Mouse (Mus musculus) spleen, adult 18-20 months (tissue): ENCODE measurements around the gene Cc2d1a.

Experiments used
- DNase-seq, 2 experiments: peaks; one replicate each; pipeline ENCODE4 v3.0.0; 2022; ENCODE audit warnings: mixed read lengths in 2 of 2

Cc2d1a gene

DNA sequence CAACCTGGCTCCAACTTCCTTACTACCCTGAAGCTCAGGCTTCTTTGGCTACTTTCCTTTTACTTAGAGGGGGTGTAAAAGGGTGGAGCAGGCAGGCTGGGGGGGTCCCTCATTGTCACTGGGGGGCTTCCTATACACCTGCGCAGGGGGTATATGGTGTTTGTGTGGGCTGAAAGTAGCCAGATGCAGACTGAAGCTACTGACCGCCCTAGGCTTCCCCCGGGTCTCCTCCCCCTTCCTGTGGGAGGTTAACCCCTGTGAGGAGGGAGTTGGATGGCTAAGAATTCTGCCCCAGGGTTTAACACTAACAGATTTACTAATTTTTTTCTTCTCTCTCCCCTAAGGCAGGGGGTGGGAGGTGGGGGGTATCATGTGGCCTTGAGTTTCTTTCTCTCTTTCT lies 28.8 kb upstream of the Cc2d1a start:
- DNase-seq = no peak

DNA sequence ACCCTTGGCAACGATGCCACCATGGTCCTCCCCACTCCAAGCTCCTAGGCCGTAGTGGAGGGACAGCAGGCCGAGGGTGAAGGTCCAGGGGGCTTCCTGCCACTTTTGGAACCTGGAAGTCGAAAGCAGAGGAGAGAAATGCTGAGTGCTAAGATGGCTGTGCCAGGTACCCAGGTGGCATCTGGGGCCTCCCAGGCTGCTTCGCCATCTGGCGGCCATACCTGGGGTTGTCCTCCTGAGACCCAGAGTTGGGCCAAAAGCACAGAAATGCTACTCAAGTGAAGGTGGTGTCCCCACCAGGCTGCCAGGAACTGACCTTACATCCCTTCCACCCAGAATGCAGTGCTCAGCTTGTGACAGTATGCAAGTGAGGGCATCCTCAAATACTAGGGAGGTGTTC lies 26.1 kb upstream of the Cc2d1a start:
- DNase-seq = peak in 1 of 2 experiments; percentile 17

DNA sequence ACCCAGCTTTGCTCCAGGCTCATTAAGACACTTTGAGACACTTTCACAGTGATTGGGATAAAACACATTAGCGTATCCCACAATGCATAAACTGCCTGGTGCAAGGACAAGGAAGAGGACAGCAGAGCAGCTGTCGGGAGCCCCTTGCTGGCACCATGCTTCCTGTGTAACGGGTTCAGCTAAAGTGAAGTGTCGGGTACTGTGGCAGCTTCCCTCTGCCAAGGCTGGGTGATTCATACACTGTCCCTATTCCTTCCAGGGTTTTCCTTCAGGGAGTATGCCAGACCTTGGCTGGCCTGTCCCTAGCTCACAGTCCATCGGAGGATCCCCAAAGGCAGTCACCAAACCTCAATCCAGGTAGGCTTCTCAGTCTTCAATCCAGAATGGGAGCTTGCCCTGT lies 22.4 kb upstream of the Cc2d1a start:
- DNase-seq = no peak

DNA sequence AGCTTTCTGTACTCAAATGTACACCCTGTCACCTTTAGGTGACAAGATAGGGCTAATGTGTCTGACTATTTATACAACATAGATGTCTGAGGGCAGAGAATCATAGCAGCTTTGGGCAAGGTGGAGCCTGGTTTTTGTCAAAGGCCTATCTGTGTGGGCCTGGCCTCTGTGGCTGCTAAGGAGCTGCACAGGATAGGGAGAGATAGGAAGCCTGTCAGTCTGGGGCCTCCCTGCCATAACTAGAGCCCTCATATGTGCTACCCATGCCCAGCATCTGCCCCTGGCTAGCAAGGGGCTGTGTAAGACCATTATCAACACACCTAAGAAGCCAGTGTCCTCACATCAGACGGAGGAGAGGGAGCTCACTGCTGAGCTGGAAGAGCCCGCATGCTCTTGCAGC lies 20.0 kb upstream of the Cc2d1a start:
- no peak for DNase-seq

DNA sequence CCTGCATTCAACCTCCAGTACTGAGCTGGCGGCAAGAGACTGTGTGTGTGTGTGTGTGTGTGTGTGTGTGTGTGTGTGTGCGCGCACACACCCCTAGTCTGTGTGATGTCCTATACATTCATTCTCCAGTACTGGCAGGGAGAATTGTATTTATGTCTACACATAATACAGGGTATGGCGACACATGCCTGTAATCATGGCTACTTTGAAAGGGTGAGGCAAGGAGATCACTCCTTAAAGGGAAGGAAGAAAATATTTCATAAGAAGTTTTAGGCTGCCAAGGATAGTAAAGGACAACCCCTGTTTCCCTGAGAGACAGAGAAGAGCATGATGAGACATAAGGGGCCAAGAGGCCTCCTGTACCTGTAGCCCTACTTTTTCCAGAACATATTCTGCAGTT lies 9.9 kb upstream of the Cc2d1a start:
- no peak for DNase-seq

DNA sequence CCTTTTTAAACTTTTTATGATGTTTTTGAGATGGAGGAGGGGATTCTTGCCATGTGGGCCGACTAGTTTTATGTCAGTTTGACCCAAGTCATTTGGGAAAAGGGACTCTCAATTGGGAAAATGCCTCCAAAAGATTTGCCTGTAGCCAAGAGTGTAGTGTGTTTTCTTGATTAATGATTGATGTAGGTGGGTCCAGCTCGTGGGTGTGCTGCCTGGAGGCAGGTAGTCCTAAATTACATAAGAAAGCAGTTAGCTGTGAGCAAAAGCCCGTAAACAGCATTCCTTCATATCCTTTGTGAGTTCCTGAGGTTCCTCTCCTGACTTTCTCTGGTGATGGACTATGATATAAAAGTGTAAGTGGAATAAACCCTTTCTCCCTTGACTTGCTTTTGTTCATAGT lies 1.4 kb upstream of the Cc2d1a start:
- no peak for DNase-seq

DNA sequence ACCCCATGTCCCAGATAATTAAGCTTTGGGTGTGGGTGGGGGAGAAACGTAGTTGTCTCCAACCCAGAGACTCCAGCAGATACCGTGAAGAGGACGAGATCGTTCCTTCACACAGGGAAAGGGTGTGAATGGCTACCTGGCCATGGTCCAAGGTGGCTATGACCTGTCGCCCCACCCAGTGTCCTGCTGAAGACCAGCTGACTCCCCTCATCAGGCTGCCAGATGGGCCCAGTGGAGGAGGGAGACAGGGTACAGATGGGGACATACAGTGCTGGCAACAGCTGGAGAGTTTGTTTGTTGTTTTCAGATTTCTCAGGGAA lies 755 bp upstream of the Cc2d1a start:
- DNase-seq = no peak

DNA sequence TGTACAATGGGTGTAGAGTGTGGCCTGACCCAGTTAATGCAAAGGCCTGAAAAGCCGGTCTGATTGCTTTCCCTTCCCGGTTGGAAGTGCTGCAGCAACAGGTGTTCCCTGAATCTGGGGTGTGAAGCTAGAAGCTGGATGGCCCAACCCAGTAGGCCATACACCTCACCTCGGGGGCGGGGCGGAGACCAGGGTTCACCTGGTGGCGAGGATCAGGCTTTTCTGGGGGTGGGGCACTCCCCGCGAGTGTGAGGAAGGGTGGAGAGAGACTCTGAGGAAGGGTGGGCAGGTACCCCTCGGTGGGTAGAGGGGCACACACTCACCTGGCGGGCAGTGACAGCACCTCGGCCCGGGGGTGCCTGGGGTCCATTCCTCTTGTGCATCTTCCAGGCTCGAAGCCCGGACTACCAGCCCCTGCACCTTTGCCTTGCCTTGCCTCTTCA lies 391 bp downstream of the Cc2d1a start:
- DNase-seq = no peak

DNA sequence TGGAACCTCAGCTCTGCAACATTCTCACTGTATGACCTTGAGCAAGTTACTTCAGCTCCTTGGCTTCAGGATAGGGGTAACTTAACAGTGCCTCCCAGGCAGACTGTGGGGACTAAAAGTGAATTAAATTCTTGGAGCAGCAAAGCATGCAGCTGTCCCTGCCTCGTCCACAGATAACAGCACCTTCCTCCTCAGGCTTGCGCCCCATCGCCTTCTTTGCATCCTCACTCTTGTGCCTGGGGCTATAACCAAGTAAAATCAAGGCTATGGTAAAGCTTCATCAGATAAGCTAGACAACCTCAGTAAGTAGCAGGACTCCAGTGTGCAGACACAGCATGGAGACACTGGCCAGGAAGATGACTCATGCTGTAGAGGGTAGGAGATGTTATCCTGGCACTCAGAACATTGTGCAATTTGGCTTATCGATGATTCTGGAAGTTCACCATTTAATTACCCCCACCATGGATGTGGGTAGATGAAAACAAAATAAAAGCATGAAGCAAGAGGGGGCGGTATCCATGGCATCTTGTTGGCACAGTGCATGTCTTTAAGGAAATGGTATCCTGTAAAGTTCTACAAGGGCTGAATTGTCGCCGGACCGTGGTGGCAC lies 3.0 kb downstream of the Cc2d1a start:
- no peak for DNase-seq

DNA sequence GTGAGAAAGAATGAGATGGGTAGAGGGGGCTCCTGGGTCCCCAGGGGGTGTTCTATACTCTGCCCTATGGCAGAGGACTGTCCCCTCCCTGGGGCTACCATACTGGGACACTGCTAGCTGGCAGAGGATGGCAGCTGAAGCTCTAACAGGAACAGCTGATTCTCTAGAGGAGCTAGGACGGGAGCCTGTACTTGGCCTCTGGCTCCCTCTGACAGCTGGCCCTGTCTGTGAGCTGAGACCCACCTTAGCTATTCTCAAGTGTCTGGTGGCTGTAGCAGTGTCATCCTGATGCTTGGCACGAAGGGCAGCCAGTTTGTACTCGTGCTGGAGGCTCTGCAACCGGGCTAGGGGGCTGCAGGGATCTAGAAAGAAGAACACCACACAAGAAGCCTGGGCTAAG lies 6.9 kb downstream of the Cc2d1a start:
- DNase-seq = no peak

DNA sequence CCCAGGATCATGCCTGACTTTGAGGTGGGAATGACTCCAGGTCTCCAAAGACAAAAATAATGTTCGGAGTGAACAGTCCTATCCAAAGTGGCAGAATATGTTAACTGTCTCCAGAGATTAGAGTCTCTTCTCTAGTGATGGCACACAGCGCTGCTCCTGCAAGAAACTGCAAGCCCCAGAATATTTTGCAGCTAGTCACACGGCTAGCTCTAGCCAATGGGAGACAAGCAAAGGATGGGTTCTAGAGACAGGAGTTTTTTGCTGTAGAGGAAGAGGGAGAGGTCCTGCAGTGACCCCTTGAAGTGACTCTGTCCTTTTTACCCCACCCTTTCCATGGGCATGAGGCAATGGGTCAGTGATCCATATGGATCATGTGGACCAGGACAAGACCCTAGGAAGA lies 9.9 kb downstream of the Cc2d1a start:
- no peak for DNase-seq

DNA sequence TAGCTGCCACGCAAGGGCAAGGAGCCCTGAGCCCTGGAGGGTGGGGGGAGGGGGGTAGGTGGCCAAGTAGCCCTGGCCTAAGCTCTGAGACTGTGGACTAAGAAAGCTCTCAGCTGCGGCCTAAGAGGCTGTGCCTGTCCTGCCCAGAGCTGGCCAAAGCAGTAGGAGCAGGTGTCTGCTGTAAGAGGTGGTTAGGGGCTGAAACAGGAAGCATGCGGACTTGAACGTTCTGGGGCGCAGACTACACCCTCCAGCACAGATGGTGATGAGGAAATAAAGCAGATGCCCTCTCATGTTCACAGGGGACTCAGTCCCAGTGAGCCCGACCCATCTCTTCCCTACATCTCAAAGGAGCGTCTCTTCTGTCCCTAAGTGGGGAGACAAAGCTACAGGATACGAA lies 15.5 kb downstream of the Cc2d1a start:
- DNase-seq = no peak

DNA sequence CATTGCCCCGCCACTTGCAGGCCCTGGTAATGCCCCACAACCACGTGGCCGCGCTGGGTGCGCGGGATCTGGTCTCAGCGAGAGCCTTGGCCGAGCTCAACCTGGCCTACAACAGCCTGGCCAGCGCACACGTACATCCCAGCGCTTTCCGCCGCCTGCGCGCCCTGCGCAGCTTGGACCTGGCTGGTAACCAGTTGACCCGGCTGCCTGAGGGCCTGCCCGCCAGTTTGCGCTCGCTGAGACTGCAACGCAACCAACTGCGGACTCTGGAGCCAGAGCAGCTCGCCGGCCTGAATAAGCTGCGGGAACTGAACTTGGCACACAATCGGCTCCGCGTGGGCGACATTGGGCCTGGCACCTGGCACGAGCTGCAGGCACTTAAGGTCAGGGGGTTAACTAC lies 16.9 kb downstream of the Cc2d1a start:
- no peak for DNase-seq

DNA sequence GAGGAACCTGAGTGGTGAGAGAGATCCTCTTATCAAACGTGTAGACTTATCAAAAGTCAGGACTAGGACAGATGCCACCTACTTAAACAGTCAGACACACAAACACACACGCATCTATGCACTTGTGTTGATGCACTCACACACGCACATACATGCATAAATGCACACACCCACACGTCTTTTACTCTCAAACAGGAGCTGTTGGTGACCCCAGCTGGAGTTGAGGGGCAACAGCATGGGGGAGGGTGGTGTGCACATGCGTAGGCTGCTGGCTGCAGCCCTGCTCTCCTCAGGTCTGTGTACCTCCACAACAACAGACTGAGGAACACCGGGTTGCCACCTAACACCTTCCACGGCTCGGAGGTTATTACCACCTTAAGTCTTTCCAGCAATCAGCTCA lies 19.5 kb downstream of the Cc2d1a start:
- DNase-seq = no peak

DNA sequence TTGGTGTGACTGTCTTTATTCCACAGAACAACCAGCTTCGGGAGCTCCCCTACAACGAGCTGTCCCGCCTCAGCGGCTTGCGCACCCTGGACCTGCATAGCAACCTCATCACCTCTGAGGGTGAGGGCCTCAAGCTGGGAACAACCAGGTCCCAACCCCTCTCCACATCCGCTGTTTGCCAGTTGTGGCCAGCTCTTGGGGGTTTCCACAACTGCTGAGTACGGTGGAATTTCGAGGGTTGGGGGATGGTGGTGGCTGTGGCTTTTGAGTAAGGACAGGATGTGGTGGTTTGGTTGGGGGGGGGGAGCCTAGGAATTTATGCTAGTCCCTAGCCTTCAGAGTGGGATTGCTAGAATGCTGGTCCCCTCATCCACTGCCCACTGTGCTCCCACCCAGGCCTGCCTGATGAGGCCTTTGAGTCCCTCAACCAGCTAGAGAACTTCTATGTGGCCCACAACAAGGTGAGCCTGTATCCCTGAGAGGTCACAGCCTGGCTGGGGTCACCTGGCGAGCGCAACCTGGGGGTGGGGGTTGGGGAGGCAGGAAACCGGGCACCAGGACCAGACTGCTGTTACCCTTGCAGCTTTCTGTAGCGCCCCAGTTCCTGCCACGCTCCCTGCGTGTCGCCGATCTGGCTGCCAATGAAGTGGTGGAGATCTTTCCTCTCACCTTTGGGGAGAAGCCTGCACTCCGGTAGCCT lies 20.4 kb downstream of the Cc2d1a start:
- DNase-seq = no peak

DNA sequence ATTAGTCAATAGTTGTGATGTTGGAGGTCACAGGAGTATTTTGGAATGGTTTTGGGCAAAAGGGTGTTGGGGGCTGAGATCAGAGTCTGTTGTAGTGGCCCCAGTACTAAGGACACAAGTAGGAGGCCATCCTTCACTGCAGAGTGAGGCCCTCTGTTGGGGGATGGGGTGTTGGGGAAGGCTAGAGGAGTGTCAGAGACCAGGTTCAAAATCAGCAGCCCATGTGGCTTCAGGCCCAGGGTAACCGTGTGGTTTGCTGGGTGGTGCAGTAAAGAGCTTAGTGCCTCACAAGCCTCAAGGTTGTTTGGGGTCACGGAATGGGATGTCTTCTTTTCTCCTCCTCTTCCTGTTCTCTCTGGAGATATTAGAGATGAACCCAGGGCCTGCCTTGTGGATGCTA lies 21.0 kb downstream of the Cc2d1a start:
- DNase-seq = no peak

DNA sequence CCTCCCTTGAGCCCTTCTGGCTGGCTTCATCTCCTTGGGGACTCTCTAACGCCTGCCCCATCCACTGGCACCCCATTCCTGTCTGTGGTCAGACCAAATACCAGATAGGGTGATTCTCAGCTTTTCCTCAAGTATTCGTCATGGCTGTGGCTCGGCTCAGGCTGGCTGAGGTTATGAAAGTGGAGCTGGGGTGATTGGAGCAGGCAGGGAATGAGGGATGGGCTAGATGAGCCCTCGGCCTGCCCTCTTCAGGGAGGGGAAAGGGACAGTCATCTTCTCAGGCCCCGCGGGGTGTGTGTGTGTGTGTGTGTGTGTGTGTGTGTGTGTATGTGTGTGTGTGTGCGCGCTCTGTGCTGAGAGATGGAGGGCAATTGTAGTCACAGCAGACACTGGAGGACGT lies 22.1 kb downstream of the Cc2d1a start, which contains the start of gene Podnl1:
Gene Podnl1, plus strand, starts transcription at position 334 of the 400 bp plus-strand sequence.
- no peak for DNase-seq

DNA sequence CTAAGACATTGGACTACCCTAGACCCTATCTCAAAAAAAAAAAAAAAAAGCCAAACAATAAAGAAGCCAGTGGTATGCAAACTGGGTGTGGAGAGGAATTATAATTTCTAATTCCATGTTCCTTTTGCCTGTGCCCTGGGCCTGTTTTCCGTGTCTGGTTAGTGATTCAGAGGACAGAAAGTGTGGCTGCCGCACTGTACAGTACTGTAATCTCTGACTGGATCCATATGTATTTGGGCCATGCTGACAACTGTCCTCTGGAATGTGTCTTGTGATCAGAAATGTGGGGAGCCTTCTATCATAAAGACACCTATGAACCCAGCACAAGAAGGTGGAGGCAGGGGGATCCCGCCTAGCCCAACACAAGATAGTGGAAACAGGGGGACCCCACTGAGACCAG lies 25.6 kb downstream of the Cc2d1a start:
- no peak for DNase-seq

DNA sequence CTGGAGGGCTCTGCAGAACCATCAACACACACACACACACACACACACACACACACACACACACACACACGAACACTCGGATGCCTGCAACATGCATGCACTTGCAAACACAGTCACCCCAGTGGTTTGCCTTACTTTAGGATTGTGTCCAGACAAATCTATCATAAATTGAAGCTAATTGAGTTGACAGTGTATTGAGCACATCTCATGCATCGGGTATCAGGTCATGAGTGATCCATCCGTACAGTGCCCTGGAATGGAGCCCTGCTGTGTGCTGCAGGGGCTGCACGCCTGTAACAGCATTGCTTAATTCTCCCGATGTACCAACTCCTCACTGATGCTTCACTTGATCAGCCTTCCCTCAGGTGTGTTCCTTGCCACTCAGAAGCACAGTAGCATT lies 32.1 kb downstream of the Cc2d1a start:
- DNase-seq = no peak

DNA sequence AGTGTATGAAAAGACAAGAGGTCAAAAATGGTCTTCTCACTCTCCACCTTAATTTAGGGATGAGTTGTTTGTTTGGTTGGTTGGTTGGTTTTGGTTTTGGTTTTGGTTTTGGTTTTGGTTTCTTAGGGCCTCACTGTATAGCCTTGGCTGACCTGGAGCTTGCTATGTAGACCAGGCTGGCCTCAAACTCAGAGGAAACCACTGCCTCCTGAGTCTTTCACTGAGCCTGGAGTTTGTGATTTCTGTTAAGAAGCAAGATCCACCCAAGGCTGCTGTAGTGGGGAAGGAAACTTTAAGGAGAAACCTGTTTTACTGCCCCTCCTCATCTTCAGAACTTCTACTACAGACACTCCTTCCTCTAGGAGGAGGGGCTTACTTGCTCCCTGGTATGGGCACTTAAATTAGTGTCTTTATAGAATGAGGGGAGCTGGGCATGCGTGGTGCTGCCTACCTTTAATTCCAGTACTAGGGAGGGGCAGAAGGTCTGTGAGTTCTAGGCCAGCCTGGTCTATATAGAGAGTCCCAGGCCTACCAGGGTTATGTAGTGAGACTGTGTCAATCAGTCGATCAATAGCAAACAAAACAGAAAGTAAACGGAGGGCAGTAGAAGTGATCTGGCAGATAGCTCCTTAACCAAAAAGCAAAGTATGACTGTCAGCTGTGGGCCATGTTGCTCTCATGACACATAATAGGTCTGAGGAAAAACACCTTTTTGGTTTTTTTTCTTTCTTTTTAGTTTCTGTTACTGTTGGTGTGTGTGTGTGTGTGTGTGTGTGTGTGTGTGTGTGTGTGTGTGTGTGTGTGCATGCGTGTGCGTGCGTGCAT lies 41.3 kb downstream of the Cc2d1a start:
- no peak for DNase-seq

DNA sequence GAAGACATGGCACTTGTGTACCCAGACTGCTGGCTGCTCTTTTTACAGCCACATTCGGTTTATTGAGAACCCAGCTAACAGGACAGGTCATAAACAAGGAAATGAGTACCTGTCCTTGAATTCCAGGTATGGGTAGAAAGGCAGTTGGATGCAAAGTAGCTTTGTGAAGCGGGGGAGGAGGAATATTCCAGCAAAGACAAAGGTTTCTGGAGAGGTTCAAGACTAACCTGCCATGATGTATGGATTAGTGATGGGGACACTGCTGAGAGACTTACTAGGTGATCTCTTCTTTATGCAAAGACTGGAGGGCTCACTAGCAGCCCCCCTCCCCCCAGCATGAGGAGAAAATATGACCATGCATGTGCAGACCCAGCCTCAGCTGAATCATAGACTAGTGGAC lies 42.1 kb downstream of the Cc2d1a start:
- DNase-seq = no peak

DNA sequence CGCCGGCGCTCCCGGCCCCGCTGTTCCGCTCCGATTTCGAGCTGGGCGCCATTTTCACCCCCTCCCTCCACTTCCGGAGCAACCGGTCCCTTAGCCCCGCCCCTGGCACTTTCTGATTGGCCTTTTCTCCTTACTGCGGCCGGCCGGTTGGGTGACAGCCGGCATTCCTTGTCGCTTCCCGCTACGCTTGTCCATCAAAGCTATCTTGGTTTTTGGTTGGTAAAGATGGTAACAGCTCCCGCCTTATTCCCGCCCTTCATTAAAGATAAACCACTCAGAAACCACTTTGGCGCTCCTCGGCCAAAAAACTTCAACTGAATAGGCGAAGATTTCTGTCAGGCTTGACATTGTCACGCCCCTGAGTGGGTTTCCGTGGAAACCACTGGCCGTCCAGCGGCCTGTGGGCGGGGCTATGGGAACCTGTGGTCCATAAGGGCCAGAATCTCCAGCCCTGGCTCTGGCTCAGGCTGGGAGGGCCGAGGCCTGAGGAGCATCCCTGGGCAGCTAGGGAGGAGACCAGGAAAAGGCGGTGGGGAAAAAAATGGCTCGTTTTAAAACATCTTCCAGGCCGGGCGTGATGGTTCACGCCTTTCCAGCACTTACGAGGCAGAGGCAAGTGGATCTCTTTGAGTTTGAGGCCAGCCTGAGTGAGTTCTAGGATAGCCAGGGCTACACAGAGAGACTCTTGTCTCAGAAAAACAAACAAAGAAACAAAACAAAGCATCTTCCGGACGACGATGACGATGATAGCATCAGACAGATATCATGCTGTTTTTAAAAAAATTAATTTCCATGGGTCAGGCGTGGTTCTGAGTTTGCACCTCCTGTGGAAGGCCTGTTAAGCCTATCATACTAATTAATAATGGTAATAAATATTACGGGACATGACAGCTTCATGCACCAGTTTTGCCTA lies 42.8 kb downstream of the Cc2d1a start, which contains the start of gene Dcaf15:
Gene Dcaf15, minus strand, starts transcription at position 72 of the 913 bp plus-strand sequence.
- DNase-seq = peak; percentile 94 to 96

DNA sequence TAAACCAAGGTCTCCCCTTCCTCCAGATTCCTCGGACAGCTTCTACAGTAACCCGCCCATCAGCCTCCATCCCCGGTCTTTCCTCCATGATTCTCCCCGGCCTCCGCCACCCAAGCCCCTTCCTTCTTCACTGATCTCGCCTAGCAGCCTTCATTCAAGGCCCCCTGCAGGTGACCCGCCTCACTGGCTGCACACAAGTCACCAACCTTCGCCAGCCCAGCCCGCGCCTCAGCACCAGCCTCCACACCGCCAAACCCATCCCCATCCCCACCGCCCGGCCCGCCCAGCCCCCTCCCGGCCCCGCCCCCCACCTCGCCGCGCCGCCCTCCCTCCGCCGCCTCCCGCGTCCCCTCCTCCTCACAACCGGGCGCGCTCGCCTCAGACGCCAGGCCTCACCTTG lies 43.5 kb downstream of the Cc2d1a start:
- peak; percentile 64 to 69 for DNase-seq
